Mouse (Mus musculus) kidney, embryonic 16.5 days (tissue): ENCODE results near the gene Tgfb1. TPM values are rescaled to one million over a fixed set of nuclear protein-coding genes. Genes with fewer than 3 reads are reported as not detected.
"Not testable (repeated sequence)": the region's sequence is repeated elsewhere in the genome, so short reads cannot be mapped to it uniquely, and the experiment has no call there.

ENCODE experiments used
- ATAC-seq: fragments of 200-750 bp; cut with Nextera tagmentation; 2 replicates; pipeline ENCODE4 v1.8.0; 2017; ENCODE audit warnings: moderate TSS enrichment; ENCODE audit not compliant: low FRiP score, low TSS enrichment
- H3K27ac ChIP-seq: fragments of 300-500 bp; sonication (generic); 2 replicates; pipeline ENCODE4 v1.5.1; 2014; ENCODE audit warnings: low read length
- H3K27me3 ChIP-seq: fragments of 300-500 bp; sonication (generic); 2 replicates; pipeline ENCODE4 v1.6.1; 2014; ENCODE audit warnings: low read length, control low read depth, mixed read lengths; ENCODE audit not compliant: insufficient read depth
- H3K36me3 ChIP-seq: fragments of 300-500 bp; sonication (generic); 2 replicates; pipeline ENCODE4 v1.6.1; 2014; ENCODE audit warnings: low read length, control low read depth, mixed read lengths; ENCODE audit not compliant: insufficient read depth
- H3K4me1 ChIP-seq: fragments of 300-500 bp; sonication (generic); 2 replicates; pipeline ENCODE4 v1.6.1; 2014; ENCODE audit warnings: low read length, control low read depth, mixed read lengths; ENCODE audit not compliant: insufficient read depth
- H3K4me2 ChIP-seq: fragments of 300-500 bp; sonication (generic); replicated peaks from 2 replicates; pipeline ENCODE4 v1.6.1; 2014; ENCODE audit warnings: low read depth, low read length
- H3K4me3 ChIP-seq: fragments of 300-500 bp; sonication (generic); 2 replicates; pipeline ENCODE4 v1.5.1; 2014; ENCODE audit warnings: mild to moderate bottlenecking, low read length
- H3K9ac ChIP-seq: fragments of 300-500 bp; sonication (generic); replicated peaks from 2 replicates; pipeline ENCODE4 v1.6.1; 2014; ENCODE audit warnings: low read length
- H3K9me3 ChIP-seq: fragments of 300-500 bp; sonication (generic); 2 replicates; pipeline ENCODE4 v1.6.1; 2016; ENCODE audit warnings: low read length, control low read depth
- WGBS: fragments of 180-500 bp; shearing (Covaris S2); extraction: QIAGEN DNeasy Blood & Tissue Kit; methylation state at CpG from one replicate; pipeline ENCODE4 v1.1.7; 2014; 5-methylcytosine and 5-hydroxymethylcytosine counted together
- polyA plus RNA-seq: library from polyadenylated mRNA; unstranded; fragments of >200 nt; fragmentation: Nextera tagmentation; extraction: Ambion mirVana; gene quantifications from 2 replicates; pipeline ENCODE4 v1.2.1, GENCODE M21; 2015

Gene Tgfb1
- polyA plus RNA-seq, 1 experiment from 2014 or later: 2.9 TPM

- H3K9me3 ChIP-seq, H3K4me2 ChIP-seq, H3K9ac ChIP-seq, ATAC-seq, H3K4me3 ChIP-seq, H3K27me3 ChIP-seq, H3K27ac ChIP-seq: not testable (repeated sequence)
- peaks cover 18% of the 10 kb centered on the region for H3K4me1 ChIP-seq
- peaks cover 58% of the 10 kb centered on the region for H3K36me3 ChIP-seq
Observed at GRCm38 (mm10) chr7:25721776-25722175, 35.0 kb downstream of the Tgfb1 start.

GRCm38 (mm10) chr7:25725886-25726285 lies 39.1 kb downstream of the Tgfb1 start:
- H3K9me3 ChIP-seq: no peaks in the 10 kb centered on the region
- no peak overlapping the region for H3K9ac ChIP-seq
- H3K27me3 ChIP-seq: no peaks in the 10 kb centered on the region
- no peak overlapping the region for H3K4me3 ChIP-seq
- no peak for ATAC-seq
- peaks cover 88% of the 10 kb centered on the region for H3K36me3 ChIP-seq
- no peak overlapping the region for H3K4me2 ChIP-seq
- WGBS: 77% methylated on average over 19 of the region's 19 CpGs
- no peak overlapping the region for H3K27ac ChIP-seq
- H3K4me1 ChIP-seq: no peaks in the 10 kb centered on the region

DNA sequence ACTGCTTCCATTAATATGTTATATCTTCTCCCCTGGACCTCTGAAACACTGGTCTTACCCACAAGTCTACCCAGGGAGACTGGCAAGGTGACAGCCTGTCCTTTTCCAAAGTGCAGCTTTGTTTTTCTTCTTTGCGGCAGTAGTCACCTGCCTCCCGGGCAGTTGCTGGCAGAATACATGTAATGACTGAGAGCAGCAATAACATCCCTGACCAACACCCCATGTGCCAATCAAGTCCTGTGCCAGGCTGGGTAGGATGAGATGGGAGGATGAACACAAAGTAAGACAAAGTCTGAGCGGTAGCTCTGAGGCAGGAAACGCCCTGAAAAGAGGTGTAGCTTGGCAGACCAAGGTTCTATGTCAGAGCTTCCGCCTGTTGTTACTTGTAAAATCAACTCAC lies 41.0 kb downstream of the Tgfb1 start:
- no peaks in the 10 kb centered on the region for H3K9me3 ChIP-seq
- no peaks in the 10 kb centered on the region for H3K27me3 ChIP-seq
- no peaks in the 10 kb centered on the region for H3K4me1 ChIP-seq
- H3K36me3 ChIP-seq: peaks cover 95% of the 10 kb centered on the region
- H3K9ac ChIP-seq: no peak overlapping the region
- ATAC-seq: no peak
- no peak overlapping the region for H3K4me2 ChIP-seq
- H3K27ac ChIP-seq: no peak overlapping the region
- no peak overlapping the region for H3K4me3 ChIP-seq
- 86% methylated on average over 5 of the region's 5 CpGs for WGBS

DNA sequence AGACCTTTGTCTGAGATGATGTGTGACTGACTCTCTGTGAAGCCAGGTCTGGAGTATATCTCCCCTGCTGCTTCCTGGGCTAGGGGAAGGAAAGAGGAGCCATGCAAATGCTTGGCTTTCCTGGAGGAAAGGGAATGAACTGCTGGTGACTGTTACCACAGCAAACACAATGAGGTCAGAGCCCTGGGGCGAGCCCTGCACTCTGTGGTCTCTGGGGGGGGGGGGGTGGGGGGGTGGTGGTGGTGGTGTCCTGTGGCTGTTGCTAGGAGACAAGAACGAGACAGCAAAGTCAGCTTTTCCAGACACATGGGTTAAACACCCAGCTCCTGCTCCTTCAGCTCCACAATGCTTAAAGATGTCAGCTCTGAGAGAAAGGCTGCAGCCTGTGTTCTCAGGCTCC lies 42.6 kb downstream of the Tgfb1 start:
- no peak for ATAC-seq
- H3K36me3 ChIP-seq: peaks cover 93% of the 10 kb centered on the region
- no peaks in the 10 kb centered on the region for H3K27me3 ChIP-seq
- H3K4me3 ChIP-seq: no peak overlapping the region
- H3K4me2 ChIP-seq: no peak overlapping the region
- H3K9me3 ChIP-seq: no peaks in the 10 kb centered on the region
- no peaks in the 10 kb centered on the region for H3K4me1 ChIP-seq
- H3K9ac ChIP-seq: no peak overlapping the region
- WGBS: 53% methylated on average over 2 of the region's 2 CpGs
- no peak overlapping the region for H3K27ac ChIP-seq

DNA sequence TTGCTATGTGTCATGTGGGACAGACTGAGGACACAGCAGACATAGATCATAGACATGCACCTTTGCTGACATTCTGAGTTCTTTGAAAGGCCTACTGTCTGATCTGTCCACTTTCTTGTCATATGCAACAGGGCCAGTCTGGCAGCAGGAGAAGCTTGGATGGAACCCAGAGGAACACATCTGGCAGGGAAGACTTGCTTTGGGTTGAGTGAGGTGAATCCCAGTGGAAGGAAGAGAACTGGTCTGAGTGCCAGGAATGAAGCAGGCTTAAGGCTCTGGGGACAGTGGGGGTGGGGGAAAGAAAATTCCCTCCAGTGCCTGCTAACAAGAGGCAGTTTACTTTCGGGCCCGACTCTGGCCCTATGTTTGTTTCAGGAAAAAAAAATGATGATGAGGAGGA lies 43.1 kb downstream of the Tgfb1 start:
- Histone ChIP-seq H3K27ac (no peak overlapping the region), H3K4me2 (no peak overlapping the region), H3K27me3 (no peaks in the 10 kb centered on the region), H3K9ac (no peak overlapping the region), H3K4me3 (no peak overlapping the region), H3K4me1 (no peaks in the 10 kb centered on the region), H3K9me3 (no peaks in the 10 kb centered on the region), H3K36me3 (peaks cover 93% of the 10 kb centered on the region)
- ATAC-seq: no peak
- 77% methylated on average over 2 of the region's 2 CpGs for whole genome bisulfite sequencing

DNA sequence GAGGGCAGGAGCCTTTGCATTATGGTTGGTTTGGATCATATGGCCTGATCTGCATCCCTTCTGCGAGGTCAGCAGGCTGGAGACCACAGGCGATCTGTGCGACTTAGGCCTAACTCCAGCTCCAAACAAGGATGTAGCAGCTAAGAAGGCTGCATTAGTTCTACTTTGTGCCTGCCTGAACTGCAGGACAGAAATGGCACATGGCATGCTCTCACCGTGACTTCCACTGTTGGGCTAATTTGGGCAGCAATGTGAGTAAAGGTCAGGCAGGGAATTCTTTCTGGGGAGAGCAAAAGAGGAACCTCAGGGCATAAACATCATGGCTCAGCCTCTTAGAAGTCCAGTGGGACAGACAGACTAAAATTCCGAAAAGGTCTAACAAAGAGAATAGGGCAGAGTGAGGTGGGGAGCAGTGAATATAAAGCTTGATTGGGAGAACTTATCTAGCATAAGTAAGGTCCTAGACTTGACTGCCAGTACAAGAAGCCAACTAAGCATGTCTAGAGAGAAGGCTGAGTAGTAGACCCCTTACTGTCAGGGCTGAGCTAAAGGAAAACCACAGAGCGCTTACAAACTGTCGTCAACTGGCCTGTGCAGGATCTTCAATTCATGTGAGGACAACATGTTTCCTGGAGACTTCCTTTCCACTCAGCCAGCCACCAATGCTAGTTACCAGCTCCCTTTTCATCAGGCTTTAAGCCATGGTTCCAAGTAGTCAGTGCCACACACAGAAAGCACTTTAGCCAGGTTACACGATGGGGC lies 44.7 kb downstream of the Tgfb1 start:
- Histone ChIP-seq H3K27me3 (no peaks in the 10 kb centered on the region), H3K4me2 (no peak overlapping the region), H3K9ac (no peak overlapping the region), H3K27ac (no peak overlapping the region), H3K9me3 (no peaks in the 10 kb centered on the region), H3K4me3 (no peak overlapping the region), H3K4me1 (no peaks in the 10 kb centered on the region), H3K36me3 (peaks cover 90% of the 10 kb centered on the region)
- no peak for ATAC-seq
- 90% methylated on average over 8 of the region's 8 CpGs for WGBS

DNA sequence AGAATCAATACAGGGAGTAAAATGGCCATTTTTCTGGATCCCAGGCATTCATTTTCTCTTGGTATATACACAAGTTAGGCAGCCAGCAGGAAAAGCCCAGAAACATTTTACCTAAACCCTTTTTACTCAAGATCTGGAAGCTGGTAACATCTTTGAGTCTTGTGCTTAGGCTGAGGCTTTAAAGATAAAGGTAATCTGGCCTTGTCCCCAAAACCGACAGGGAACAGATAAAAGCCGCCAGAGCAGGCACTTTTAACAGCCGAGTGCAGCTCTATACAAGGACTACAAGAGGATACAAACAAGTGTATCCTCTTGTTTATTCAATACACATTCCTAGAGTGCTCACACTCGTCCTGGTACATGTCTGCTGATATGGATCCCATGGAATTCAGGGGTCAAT lies 48.2 kb downstream of the Tgfb1 start:
- H3K27me3 ChIP-seq: no peaks in the 10 kb centered on the region
- no peaks in the 10 kb centered on the region for H3K9me3 ChIP-seq
- H3K4me3 ChIP-seq: no peak overlapping the region
- peaks cover 88% of the 10 kb centered on the region for H3K36me3 ChIP-seq
- no peaks in the 10 kb centered on the region for H3K4me1 ChIP-seq
- no peak overlapping the region for H3K9ac ChIP-seq
- WGBS: 77% methylated on average over 4 of the region's 4 CpGs
- no peak overlapping the region for H3K27ac ChIP-seq
- no peak for ATAC-seq
- H3K4me2 ChIP-seq: no peak overlapping the region

GRCm38 (mm10) chr7:25736920-25737319 lies 50.1 kb downstream of the Tgfb1 start:
- H3K4me2 ChIP-seq: no peak overlapping the region
- H3K36me3 ChIP-seq: peaks cover 91% of the 10 kb centered on the region
- H3K9me3 ChIP-seq: no peaks in the 10 kb centered on the region
- 92% methylated on average over 2 of the region's 2 CpGs for WGBS
- H3K4me1 ChIP-seq: no peaks in the 10 kb centered on the region
- no peak overlapping the region for H3K27ac ChIP-seq
- H3K27me3 ChIP-seq: no peaks in the 10 kb centered on the region
- H3K4me3 ChIP-seq: no peak overlapping the region
- no peak for ATAC-seq
- no peak overlapping the region for H3K9ac ChIP-seq

GRCm38 (mm10) chr7:25738277-25738676 lies 51.5 kb downstream of the Tgfb1 start:
- Histone ChIP-seq H3K9ac (no peak overlapping the region), H3K36me3 (peaks cover 91% of the 10 kb centered on the region), H3K4me2 (no peak overlapping the region), H3K27ac (no peak overlapping the region), H3K27me3 (no peaks in the 10 kb centered on the region), H3K4me1 (no peaks in the 10 kb centered on the region), H3K4me3 (no peak overlapping the region), H3K9me3 (no peaks in the 10 kb centered on the region)
- ATAC-seq: no peak
- WGBS: 86% methylated on average over 3 of the region's 3 CpGs

- peaks cover 92% of the 10 kb centered on the region for H3K36me3 ChIP-seq
Observed at GRCm38 (mm10) chr7:25746844-25747243, 60.0 kb downstream of the Tgfb1 start.

More at GRCm38 (mm10) chr7:25746844-25747243, 60.0 kb downstream of the Tgfb1 start:
- H3K9ac ChIP-seq: no peak overlapping the region
- H3K4me2 ChIP-seq: no peak overlapping the region
- no peak overlapping the region for H3K27ac ChIP-seq
- peaks cover 1% of the 10 kb centered on the region for H3K4me1 ChIP-seq
- H3K9me3 ChIP-seq: no peaks in the 10 kb centered on the region
- no peaks in the 10 kb centered on the region for H3K27me3 ChIP-seq
- WGBS: 69% methylated on average over 3 of the region's 3 CpGs
- ATAC-seq: no peak
- H3K4me3 ChIP-seq: no peak overlapping the region
